Mouse (Mus musculus) limb, embryonic 12.5 days (tissue): ENCODE results near the gene Tubb5. TPM values are rescaled to one million over a fixed set of nuclear protein-coding genes. Genes with fewer than 3 reads are reported as not detected.

Source experiments
- ATAC-seq: fragments of 200-750 bp; cut with Nextera tagmentation; 2 replicates; pipeline ENCODE4 v1.8.0; 2017; ENCODE audit warnings: low read depth, moderate TSS enrichment; ENCODE audit not compliant: insufficient number of reproducible peaks, insufficient read depth, low FRiP score, low TSS enrichment
- H3K27ac ChIP-seq: fragments of 300-500 bp; sonication (generic); 2 replicates; pipeline ENCODE4 v1.5.1; 2016; ENCODE audit warnings: mild to moderate bottlenecking, moderate library complexity
- H3K27me3 ChIP-seq: fragments of 300-500 bp; sonication (generic); 2 replicates; pipeline ENCODE4 v1.6.1; 2016; ENCODE audit warnings: mild to moderate bottlenecking, moderate library complexity
- H3K36me3 ChIP-seq: fragments of 300-500 bp; sonication (generic); 2 replicates; pipeline ENCODE4 v1.6.1; 2016; ENCODE audit warnings: mild to moderate bottlenecking, moderate library complexity
- H3K4me1 ChIP-seq: fragments of 300-500 bp; sonication (generic); replicated peaks from 2 replicates; pipeline ENCODE4 v1.6.1; 2016
- H3K4me2 ChIP-seq: fragments of 300-500 bp; sonication (generic); 2 replicates; pipeline ENCODE4 v1.6.1; 2016; ENCODE audit warnings: mild to moderate bottlenecking, moderate library complexity
- H3K4me3 ChIP-seq: fragments of 300-500 bp; sonication (generic); replicated peaks from 2 replicates; pipeline ENCODE4 v1.5.1; 2016; ENCODE audit warnings: mild to moderate bottlenecking
- H3K9ac ChIP-seq: fragments of 300-500 bp; sonication (generic); replicated peaks from 2 replicates; pipeline ENCODE4 v1.6.1; 2016; ENCODE audit warnings: mild to moderate bottlenecking, moderate library complexity
- H3K9me3 ChIP-seq: fragments of 300-500 bp; sonication (generic); 2 replicates; pipeline ENCODE4 v1.6.1; 2016; ENCODE audit warnings: mild to moderate bottlenecking, moderate library complexity
- WGBS: fragments of 180-500 bp; shearing (Covaris S2); methylation state at CpG from one replicate; pipeline ENCODE4 v1.1.7; 2016; 5-methylcytosine and 5-hydroxymethylcytosine counted together
- polyA plus RNA-seq: library from polyadenylated mRNA; unstranded; fragments of >200 nt; fragmentation: Nextera tagmentation; extraction: Ambion mirVana; gene quantifications from 2 replicates; pipeline ENCODE4 v1.2.1, GENCODE M21; 2016

Tubb5 gene
- polyA plus RNA-seq, result 1,183 and 1,215 TPM in 2 replicates

DNA sequence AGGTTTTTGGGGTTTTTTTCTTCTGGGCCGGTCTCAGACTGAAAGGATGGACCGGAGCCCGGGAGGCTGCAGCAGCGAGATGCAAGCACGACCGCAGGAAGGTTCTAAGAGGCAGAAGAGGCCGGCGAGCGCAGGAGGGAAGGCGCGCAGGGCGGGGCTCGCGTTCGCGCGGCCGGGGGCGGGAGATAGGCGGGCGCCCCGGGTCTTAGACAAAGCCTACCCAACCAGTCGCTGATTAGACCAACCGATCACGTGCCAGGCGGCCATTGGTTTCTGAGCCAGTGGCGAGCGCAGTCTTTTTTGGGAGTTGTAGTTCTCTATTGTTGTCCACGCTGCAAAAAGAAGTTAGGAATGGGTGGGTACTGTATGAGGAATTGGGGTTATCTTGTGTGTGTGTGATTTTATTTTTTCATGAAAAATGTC lies at the start of gene Tubb5:
TSS of gene Tubb5 (minus strand) at position 185 of the 423 bp plus-strand sequence.
- WGBS, result under 1% methylated on average over 29 of the region's 29 CpGs
- Histone ChIP-seq H3K9me3 (no peaks in the 10 kb centered on the region), H3K4me3 (peak within 1 kb of the TSS; percentile 81), H3K27me3 (no peaks in the 10 kb centered on the region), H3K9ac (peak within 1 kb of the TSS; percentile 96), H3K4me2 (peak within 1 kb of the TSS; percentile 74), H3K36me3 (peaks cover 37% of the 10 kb centered on the region), H3K27ac (peak within 1 kb of the TSS; percentile 99), H3K4me1 (peaks cover 42% of the 10 kb centered on the region)
- ATAC-seq, result peak; percentile 56

DNA sequence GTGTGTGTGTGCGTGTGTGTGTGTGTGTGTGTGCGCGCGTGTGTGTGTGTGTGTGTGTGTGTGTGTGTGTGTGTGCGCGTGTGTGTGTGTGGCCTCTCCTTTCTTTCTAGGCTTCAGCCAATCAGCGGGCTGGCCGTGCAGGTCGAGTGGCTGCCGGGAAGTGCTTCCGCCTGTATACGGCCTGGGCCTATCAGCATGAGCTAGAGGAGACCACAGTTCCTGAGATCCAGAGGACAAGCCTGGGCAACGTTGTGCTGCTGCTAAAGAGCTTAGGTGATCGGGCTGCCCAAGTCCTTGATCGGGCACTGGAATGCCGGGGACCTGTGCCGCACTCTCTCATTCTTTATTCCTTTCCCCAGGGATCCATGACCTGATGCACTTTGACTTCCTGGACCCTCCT lies 49.6 kb upstream of the Tubb5 start:
- Histone ChIP-seq H3K36me3 (peaks cover 96% of the 10 kb centered on the region), H3K9ac (no peak overlapping the region), H3K4me1 (no peaks in the 10 kb centered on the region), H3K27ac (no peak overlapping the region), H3K4me3 (no peak overlapping the region), H3K27me3 (no peaks in the 10 kb centered on the region), H3K4me2 (no peak overlapping the region), H3K9me3 (no peaks in the 10 kb centered on the region)
- WGBS, result 65% methylated on average over 13 of the region's 17 CpGs
- no peak for ATAC-seq

DNA sequence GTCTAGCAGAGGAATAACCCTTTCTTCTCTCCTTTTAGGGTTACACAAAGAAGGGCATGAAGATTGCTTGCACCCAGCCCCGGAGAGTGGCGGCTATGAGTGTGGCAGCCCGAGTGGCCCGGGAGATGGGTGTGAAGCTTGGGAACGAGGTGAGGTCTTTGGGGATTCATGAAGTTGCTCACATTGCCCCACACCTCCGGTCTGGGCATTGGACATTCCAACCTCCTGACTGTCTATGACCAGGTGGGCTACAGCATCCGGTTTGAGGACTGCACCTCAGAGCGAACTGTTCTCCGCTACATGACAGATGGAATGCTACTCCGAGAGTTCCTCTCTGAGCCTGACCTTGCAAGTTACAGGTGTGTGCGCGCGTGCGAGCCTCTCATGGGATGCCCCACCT lies 45.7 kb upstream of the Tubb5 start:
- 94% methylated on average over 14 of the region's 14 CpGs for WGBS
- peaks cover 77% of the 10 kb centered on the region for H3K36me3 ChIP-seq

DNA sequence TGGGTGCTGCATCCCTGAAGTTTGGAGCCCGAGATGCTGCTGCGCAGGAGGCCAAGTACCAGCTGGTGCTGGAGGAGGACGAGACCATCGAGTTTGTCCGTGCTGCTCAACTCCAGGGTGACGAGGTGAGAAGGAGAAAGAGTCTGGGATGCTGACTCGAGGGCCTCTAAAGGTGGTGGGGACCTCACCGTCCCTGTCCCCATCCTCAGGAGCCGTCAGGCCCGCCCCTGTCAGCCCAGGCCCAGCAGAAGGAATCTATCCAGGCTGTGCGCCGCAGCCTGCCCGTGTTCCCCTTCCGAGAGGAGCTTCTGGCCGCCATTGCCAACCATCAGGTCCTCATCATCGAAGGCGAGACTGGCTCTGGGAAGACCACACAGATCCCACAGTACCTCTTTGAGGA lies 44.8 kb upstream of the Tubb5 start:
- H3K4me1 ChIP-seq, result peaks cover 11% of the 10 kb centered on the region
- no peak overlapping the region for H3K4me3 ChIP-seq
- H3K36me3 ChIP-seq, result peaks cover 69% of the 10 kb centered on the region
- H3K27me3 ChIP-seq, result no peaks in the 10 kb centered on the region
- H3K9me3 ChIP-seq, result no peaks in the 10 kb centered on the region
- H3K9ac ChIP-seq, result no peak overlapping the region
- H3K27ac ChIP-seq, result no peak overlapping the region
- H3K4me2 ChIP-seq, result no peak overlapping the region
- WGBS, result 95% methylated on average over 17 of the region's 17 CpGs
- no peak for ATAC-seq

More for the DNA sequence above, 45.7 kb upstream of the Tubb5 start:
- ATAC-seq, result no peak
- no peak overlapping the region for H3K9ac ChIP-seq
- peaks cover 11% of the 10 kb centered on the region for H3K4me1 ChIP-seq
- no peaks in the 10 kb centered on the region for H3K9me3 ChIP-seq
- no peak overlapping the region for H3K27ac ChIP-seq
- H3K4me3 ChIP-seq, result no peak overlapping the region
- no peaks in the 10 kb centered on the region for H3K27me3 ChIP-seq
- no peak overlapping the region for H3K4me2 ChIP-seq

DNA sequence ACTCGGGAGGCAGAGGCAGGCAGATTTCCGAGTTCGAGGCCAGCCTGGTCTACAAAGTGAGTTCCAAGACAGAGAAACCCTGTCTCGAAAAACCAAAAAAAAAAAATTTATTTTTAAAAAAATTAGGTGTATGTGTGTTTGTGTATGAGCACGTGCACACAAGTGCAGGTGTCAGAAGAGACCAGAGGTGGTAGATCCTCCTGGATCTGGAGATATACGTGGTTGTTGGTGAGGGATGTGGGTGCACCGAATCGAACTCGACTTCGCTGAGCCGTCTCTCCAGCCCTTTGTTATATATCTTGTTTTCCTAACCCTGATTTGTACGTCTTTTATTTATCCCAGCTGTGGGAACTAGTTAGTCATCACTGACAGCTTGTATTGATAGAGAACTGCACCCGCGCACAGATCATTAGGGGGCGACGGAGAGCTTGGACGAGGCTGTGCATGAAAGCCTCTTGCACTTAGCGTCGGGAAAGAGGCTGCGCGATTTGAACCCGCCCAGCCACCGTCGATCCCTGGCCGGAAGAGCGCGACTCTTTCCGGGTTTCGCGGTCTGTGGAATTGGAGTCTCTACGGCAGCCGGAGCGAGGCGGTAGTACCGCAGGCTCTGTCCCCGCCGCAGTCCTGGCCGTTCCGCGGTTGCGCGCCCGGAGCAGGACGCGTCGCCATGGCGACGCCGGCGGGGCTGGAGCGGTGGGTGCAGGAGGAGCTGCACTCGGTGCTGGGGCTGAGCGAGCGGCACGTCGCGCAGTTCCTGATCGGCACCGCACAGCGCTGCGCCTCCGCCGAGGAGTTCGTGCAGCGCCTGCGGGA lies 41.3 kb upstream of the Tubb5 start, which contains the start of gene Dhx16:
TSS of gene Dhx16 (plus strand) at position 575 of the 813 bp plus-strand sequence.
- peaks cover 11% of the 10 kb centered on the region for H3K4me1 ChIP-seq
- no peaks in the 10 kb centered on the region for H3K9me3 ChIP-seq
- peak within 1 kb of the TSS; percentile 85 for H3K9ac ChIP-seq
- peaks cover 59% of the 10 kb centered on the region for H3K36me3 ChIP-seq
- H3K4me2 ChIP-seq, result peak within 1 kb of the TSS; percentile 84
- peak; percentile 91 for ATAC-seq
- no peaks in the 10 kb centered on the region for H3K27me3 ChIP-seq
- H3K4me3 ChIP-seq, result peak within 1 kb of the TSS; percentile 97
- peak within 1 kb of the TSS; percentile 69; the same call in 1 of the 2 replicates for H3K27ac ChIP-seq
- 5% methylated on average over 66 of the region's 66 CpGs for WGBS

DNA sequence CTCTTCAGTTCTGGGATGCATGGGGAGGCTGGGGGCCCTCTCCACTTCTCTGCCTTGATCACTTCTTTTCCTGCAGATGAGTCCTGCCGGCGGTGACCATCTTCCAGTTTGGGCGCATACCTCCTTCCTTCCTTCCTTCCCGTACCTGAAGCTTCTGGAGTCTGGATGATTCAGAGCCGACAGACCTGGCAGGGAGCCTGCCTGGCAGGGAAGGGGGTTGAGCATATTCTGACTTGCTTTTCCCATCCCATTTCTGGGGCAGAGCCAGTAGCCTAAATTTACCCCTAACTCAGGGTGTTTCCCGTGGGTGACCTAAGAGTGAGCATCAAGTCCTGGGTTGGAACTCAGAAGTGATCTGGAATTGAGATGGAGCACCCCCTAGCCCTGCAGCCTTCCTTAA lies 36.6 kb upstream of the Tubb5 start:
- WGBS, result 88% methylated on average over 6 of the region's 6 CpGs
- H3K36me3 ChIP-seq, result peaks cover 60% of the 10 kb centered on the region
- no peak overlapping the region for H3K27ac ChIP-seq
- H3K4me1 ChIP-seq, result peaks cover 16% of the 10 kb centered on the region
- no peak overlapping the region for H3K9ac ChIP-seq
- ATAC-seq, result no peak
- H3K27me3 ChIP-seq, result no peaks in the 10 kb centered on the region
- H3K9me3 ChIP-seq, result 0 out of 2 replicates have a peak, but pooled peaks cover 3% of the 10 kb centered on the region
- H3K4me2 ChIP-seq, result no peak overlapping the region
- no peak overlapping the region for H3K4me3 ChIP-seq

DNA sequence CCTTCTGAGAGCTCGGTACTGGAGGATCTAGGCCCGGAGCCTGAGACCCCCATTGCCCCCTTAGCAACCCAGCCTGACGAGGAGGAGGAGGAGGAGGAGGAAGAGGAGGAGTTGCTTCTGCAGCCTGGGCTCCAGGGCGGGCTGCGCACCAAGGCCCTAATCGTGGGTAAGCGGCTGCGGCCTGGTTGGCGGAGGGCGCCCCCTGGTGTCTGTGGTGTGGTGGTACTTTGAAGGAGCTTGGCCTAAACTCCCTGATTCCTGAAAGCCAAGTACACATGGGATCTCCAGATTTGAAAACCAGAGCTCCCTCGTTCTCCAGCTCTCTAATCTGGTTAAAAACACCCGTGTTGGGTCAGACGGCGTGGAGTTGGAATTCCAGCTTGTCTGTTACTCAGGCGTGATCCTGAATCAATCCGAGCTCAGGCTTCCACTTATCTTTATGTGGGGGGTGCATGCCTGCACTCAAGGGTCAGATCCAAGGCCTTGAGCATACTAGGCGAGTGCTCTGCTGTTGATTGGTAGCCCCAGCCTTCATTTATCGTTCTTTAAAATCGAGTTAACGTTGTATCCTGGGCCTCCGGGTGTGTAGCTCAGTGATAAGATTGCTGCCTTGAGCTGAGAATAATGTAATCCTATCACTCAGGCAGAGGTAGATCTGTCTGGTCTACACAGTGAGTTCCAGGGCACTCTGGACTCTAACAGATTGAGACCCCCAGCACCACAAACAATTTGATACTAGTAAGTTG lies 35.8 kb upstream of the Tubb5 start:
- Histone ChIP-seq H3K9ac (peak overlapping the region; percentile 37; the same call in 1 of the 2 replicates), H3K27ac (no peak overlapping the region), H3K4me1 (peaks cover 24% of the 10 kb centered on the region), H3K9me3 (0 out of 2 replicates have a peak, but pooled peaks cover 3% of the 10 kb centered on the region), H3K4me3 (0 out of 2 replicates have a peak overlapping the region, but pooled peaks have one; percentile 4), H3K4me2 (peak overlapping the region; percentile 30), H3K36me3 (peaks cover 63% of the 10 kb centered on the region), H3K27me3 (no peaks in the 10 kb centered on the region)
- 33% methylated on average over 21 of the region's 21 CpGs for WGBS
- ATAC-seq, result no peak

DNA sequence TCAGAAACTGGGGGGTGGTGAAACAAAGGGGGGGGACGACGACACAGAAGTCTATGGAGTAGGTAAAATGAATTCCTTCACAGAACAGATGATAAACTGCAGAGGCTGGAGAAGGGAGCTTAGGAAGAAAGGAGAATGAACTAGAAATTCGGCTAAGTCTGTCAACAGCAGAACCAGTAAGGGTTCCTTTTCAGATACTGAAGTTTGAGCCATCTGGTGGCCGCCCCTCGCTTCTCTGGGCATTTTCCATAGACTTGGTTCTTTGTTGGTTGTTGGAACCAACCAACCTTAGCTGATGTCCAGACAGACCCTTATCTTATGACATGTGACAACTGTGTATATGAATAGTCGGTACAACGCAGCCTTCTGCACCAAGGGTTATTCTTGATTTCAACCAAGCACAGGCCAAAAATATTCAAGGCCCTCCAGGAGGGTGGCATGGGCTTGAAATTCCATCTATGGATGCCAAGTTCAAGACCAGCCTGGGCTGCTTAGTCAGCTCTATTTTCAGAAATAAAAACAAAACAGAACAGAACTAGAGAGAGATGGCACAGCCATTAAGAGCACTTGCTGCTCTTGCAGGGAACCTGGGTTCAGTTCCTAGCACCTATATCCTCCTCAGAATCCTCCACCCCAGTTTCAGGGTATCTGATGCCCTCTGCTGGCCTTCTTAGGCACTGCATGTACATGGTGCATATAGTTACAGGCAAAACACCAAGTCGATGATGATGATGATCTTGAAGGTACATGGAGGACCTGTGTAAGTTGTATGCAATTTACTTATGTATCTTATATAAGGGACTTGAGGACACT lies 33.0 kb upstream of the Tubb5 start:
- Histone ChIP-seq H3K27me3 (no peaks in the 10 kb centered on the region), H3K9me3 (0 out of 2 replicates have a peak, but pooled peaks cover 3% of the 10 kb centered on the region), H3K4me2 (peak overlapping the region; percentile 98), H3K27ac (peak overlapping the region; percentile 76; the same call in 1 of the 2 replicates), H3K9ac (peak overlapping the region; percentile 79; the same call in 1 of the 2 replicates), H3K4me3 (peak overlapping the region; percentile 67), H3K36me3 (peaks cover 59% of the 10 kb centered on the region), H3K4me1 (peaks cover 45% of the 10 kb centered on the region)
- 88% methylated on average over 8 of the region's 8 CpGs for WGBS
- no peak for ATAC-seq

DNA sequence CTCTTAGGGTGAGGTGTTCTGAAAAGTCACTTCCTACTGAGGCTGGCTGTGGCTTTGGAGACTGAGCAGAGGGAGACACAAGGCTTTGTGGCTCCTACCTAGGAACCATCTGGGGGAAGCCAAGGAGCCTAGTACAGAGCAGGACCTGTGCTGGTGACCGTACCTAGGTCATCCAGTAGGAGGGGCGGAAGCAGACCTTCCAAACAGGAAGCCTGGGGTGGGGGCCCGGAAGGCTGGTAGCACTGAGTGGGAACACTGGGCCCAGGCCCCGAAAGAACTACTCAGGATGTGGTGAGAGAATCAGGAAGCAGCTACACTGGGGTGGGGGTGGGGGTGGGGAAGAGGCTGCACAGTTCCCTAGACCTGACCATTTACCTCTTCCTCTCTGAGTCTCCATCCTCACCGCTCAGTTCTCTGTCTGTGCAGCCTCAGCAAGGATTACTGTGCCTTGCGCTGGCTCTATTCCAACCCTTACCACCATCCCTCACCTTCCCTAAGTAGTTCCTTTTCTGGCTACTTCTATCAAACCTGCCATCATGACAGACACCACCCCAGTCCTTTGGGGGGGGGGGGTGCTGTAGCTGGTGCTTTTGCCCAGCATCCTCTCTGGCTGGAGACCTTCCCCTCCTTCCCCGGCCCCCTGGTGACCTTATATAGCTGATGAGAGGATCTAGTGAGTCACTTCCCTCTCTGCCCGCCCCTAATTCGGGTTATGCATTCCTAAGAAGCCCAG lies 32.2 kb upstream of the Tubb5 start:
- Histone ChIP-seq H3K4me1 (peaks cover 45% of the 10 kb centered on the region), H3K4me3 (peak overlapping the region; percentile 67), H3K9me3 (0 out of 2 replicates have a peak, but pooled peaks cover 3% of the 10 kb centered on the region), H3K27ac (peak overlapping the region; percentile 76), H3K4me2 (peak overlapping the region; percentile 98), H3K9ac (peak overlapping the region; percentile 79), H3K27me3 (no peaks in the 10 kb centered on the region), H3K36me3 (peaks cover 54% of the 10 kb centered on the region)
- no peak for ATAC-seq
- WGBS, result 61% methylated on average over 9 of the region's 9 CpGs
